Mouse (Mus musculus): ENCODE results near the gene Eps8l1.

DNA sequence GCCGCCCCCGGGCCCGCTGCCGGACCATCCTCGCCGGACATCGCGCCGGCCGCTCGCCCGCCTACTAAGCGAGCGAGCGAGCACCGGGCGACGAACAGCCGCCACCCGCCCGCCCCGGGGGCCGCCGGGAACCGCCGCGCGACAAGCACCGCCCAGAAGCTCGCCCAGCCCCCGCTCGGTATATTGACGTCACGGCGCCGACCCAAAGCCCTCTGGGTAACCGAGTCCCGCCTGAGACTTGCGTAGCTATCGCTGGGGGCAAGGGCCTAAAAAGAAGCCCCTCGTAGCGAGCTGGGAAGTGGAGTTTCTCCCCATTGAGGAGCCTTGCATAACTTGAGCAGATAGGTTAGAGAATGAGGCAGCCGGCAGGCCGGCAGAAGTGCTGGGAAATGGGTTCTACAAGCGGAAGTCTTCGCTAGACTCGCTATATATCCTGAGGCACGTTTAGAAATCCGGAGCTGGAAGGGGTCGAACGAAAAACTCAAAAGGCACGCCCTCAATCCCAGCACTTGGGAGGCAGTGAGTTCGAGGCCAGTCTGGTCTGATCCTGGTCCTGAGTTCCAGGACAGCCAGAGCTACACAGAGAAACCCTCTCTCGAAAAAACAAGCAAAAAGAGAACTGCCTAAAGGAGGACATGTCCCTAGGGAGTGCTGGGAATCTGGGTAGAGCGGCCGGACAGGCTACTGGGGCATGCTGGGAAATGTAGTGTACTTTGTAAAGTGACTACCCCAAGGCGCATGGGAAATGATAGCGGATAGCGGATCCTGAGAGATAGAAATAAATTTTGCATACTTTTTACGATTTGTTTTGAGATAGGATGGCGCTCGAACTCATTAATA lies 41.3 kb downstream of the Eps8l1 start, which contains the start of gene Ppp1r12c:
- TF ChIP-seq TAL1 (IDR thresholded peaks at IDR 0.05; ENCODE audit: low read length) = no peak
- no peak for TF ChIP-seq GATA1 (IDR thresholded peaks at IDR 0.05; ENCODE audit: low read length)
